In genomic region chr1:106818323-106818722, GRCm38 (mm10) we compare ENCODE assay signal across 9 mouse cellular contexts. TPM values are rescaled to one million over a fixed set of nuclear protein-coding genes. Genes with fewer than 3 reads are reported as not detected.
A peak's percentile ranks its signal among the peaks of the same experiment; 100 is the strongest.
DNase-seq lines count a peak whose midpoint lies in the region; ATAC-seq lines count a peak whose summit lies in the region.
"Had no signal": no experiment of that assay in that cellular context is flagged by ENCODE, and none has a peak within 500 bp of the region (broad histone marks: within the 10 kb centered on the region; RNA-seq: fewer than 3 reads in every experiment).

No protein-coding gene starts in this region.

- no peaks in the 10 kb centered on the region for H3K9me3 ChIP-seq in heart, embryonic 12.5 days (replicated peaks)
- H3K9me3 ChIP-seq in midbrain, embryonic 14.5 days (ENCODE audit: control insufficient read depth, low read length), result no peaks in the 10 kb centered on the region
- no peaks in the 10 kb centered on the region for H3K9me3 ChIP-seq in midbrain, embryonic 10.5 days (replicated peaks)
- H3K9me3 ChIP-seq: kidney, embryonic 15.5 days had no signal

- peak; percentile 11 for DNase-seq in heart, adult 11 months
- DNase-seq in midbrain, embryonic 14.5 days, result peak; percentile 57
- DNase-seq in midbrain, embryonic 10.5 days (ENCODE audit: low spot score), result no peak
- DNase-seq in embryo, embryonic 11 days, result peak; percentile 45
- DNase-seq in splenic B cell, adult 2 months (ENCODE audit: low read depth, low spot score), result peak; percentile 73
- no peak for DNase-seq in adrenal gland, postnatal 25 days
- no peak for DNase-seq in right cerebral cortex, postnatal 36 days (ENCODE audit: low spot score in 2 of 2)

- no peak overlapping the region for H3K4me3 ChIP-seq in heart, embryonic 12.5 days
- no peak overlapping the region for H3K4me3 ChIP-seq in midbrain, embryonic 14.5 days (replicated peaks; ENCODE audit: low read depth, low read length)
- H3K4me3 ChIP-seq in midbrain, embryonic 10.5 days, result no peak overlapping the region
- H3K4me3 ChIP-seq: kidney, embryonic 15.5 days had no signal

- no peak overlapping the region for H3K27ac ChIP-seq in heart, embryonic 12.5 days (ENCODE audit: poor library complexity, severe bottlenecking)
- H3K27ac ChIP-seq in midbrain, embryonic 14.5 days (replicated peaks; ENCODE audit: low read depth, low read length), result no peak overlapping the region
- H3K27ac ChIP-seq in midbrain, embryonic 10.5 days (replicated peaks), result no peak overlapping the region
- H3K27ac ChIP-seq: kidney, embryonic 15.5 days had no signal

- no peaks in the 10 kb centered on the region for H3K4me1 ChIP-seq in heart, embryonic 12.5 days (replicated peaks)
- no peaks in the 10 kb centered on the region for H3K4me1 ChIP-seq in midbrain, embryonic 14.5 days (ENCODE audit: control insufficient read depth, insufficient read depth, low read length)
- no peaks in the 10 kb centered on the region for H3K4me1 ChIP-seq in midbrain, embryonic 10.5 days
- H3K4me1 ChIP-seq: kidney, embryonic 15.5 days had no signal

- no peak for ATAC-seq in heart, embryonic 12.5 days (ENCODE audit: insufficient number of reproducible peaks, low FRiP score)
- ATAC-seq in midbrain, embryonic 14.5 days (ENCODE audit: low FRiP score, low TSS enrichment), result no peak

- 20% methylated on average over 4 of the region's 4 CpGs for WGBS in heart, embryonic 12.5 days
- WGBS in midbrain, embryonic 14.5 days, result 30% methylated on average over 4 of the region's 4 CpGs
- WGBS in midbrain, embryonic 10.5 days, result 37% methylated on average over 4 of the region's 4 CpGs

- H3K27me3 ChIP-seq in heart, embryonic 12.5 days (replicated peaks), result peaks cover 4% of the 10 kb centered on the region; the same call in 1 of the 2 replicates
- H3K27me3 ChIP-seq in midbrain, embryonic 14.5 days (ENCODE audit: control insufficient read depth, insufficient read depth, low read length), result no peaks in the 10 kb centered on the region
- H3K27me3 ChIP-seq in midbrain, embryonic 10.5 days (ENCODE audit: low read depth, poor library complexity, severe bottlenecking), result no peaks in the 10 kb centered on the region
- H3K27me3 ChIP-seq in splenic B cell, adult 2 months (ENCODE audit: control insufficient read depth, insufficient read depth, low read length, poor library complexity, severe bottlenecking), result no peaks in the 10 kb centered on the region
- H3K27me3 ChIP-seq: kidney, embryonic 15.5 days had no signal

- H3K9ac ChIP-seq in heart, embryonic 12.5 days, result no peak overlapping the region
- H3K9ac ChIP-seq in midbrain, embryonic 14.5 days (replicated peaks; ENCODE audit: low read length), result no peak overlapping the region
- H3K9ac ChIP-seq: kidney, embryonic 15.5 days had no signal

- no peak overlapping the region for H3K4me2 ChIP-seq in heart, embryonic 12.5 days
- no peak overlapping the region for H3K4me2 ChIP-seq in midbrain, embryonic 14.5 days (ENCODE audit: low read length)
- H3K4me2 ChIP-seq: kidney, embryonic 15.5 days had no signal

- H3K36me3 ChIP-seq in heart, embryonic 12.5 days, result no peaks in the 10 kb centered on the region
- no peaks in the 10 kb centered on the region for H3K36me3 ChIP-seq in midbrain, embryonic 14.5 days (ENCODE audit: control insufficient read depth, insufficient read depth, low read length)
- no peaks in the 10 kb centered on the region for H3K36me3 ChIP-seq in midbrain, embryonic 10.5 days
- H3K36me3 ChIP-seq in splenic B cell, adult 2 months (ENCODE audit: control insufficient read depth, insufficient read depth, low read length, poor library complexity, severe bottlenecking), result no peaks in the 10 kb centered on the region
- H3K36me3 ChIP-seq: kidney, embryonic 15.5 days had no signal

RNA-seq across cellular contexts. Expression of gene Vps4b, which starts 21.8 kb away (rescaled TPM):
- 54.0 and 58.6 TPM in 2 replicates for polyA plus RNA-seq in heart, embryonic 12.5 days (2016; fragmentation: Nextera tagmentation; extraction: Ambion mirVana)
- polyA plus RNA-seq in midbrain, embryonic 14.5 days (2014; fragmentation: Nextera tagmentation; extraction: Ambion mirVana), result 30.9 and 39.5 TPM in 2 replicates
- 60.1 and 62.7 TPM in 2 replicates for polyA plus RNA-seq in midbrain, embryonic 10.5 days (2016; fragmentation: Nextera tagmentation; extraction: Ambion mirVana)
- total RNA-seq in adrenal gland, postnatal 25 days (2021), result 110 and 111 TPM in 2 replicates

RNA-seq across cellular contexts. Expression of gene Serpinb5, which starts 42.6 kb away (rescaled TPM):
- polyA plus RNA-seq in heart, embryonic 12.5 days (2016; fragmentation: Nextera tagmentation; extraction: Ambion mirVana), result not detected in 2 replicates
- polyA plus RNA-seq in midbrain, embryonic 14.5 days (2014; fragmentation: Nextera tagmentation; extraction: Ambion mirVana), result not detected in 2 replicates
- polyA plus RNA-seq in midbrain, embryonic 10.5 days (2016; fragmentation: Nextera tagmentation; extraction: Ambion mirVana), result not detected in 2 replicates
- total RNA-seq in adrenal gland, postnatal 25 days (2021), result not detected in 2 replicates

RNA-seq across cellular contexts. Expression of gene Kdsr, which starts 58.8 kb away (rescaled TPM):
- polyA plus RNA-seq in heart, embryonic 12.5 days (2016; fragmentation: Nextera tagmentation; extraction: Ambion mirVana), result 9.0 and 9.5 TPM in 2 replicates
- polyA plus RNA-seq in midbrain, embryonic 14.5 days (2014; fragmentation: Nextera tagmentation; extraction: Ambion mirVana), result 14.3 and 18.1 TPM in 2 replicates
- polyA plus RNA-seq in midbrain, embryonic 10.5 days (2016; fragmentation: Nextera tagmentation; extraction: Ambion mirVana), result 7.2 and 7.5 TPM in 2 replicates
- total RNA-seq in adrenal gland, postnatal 25 days (2021), result 31.1 and 52.3 TPM in 2 replicates

Comparison
In these comparisons a context has a peak if more than half of its experiments do, and no peak if none do; other contexts are left out.
1. DNase-seq: peak in heart, adult 11 months (single experiment), midbrain, embryonic 14.5 days (single experiment), embryo, embryonic 11 days (single experiment) and splenic B cell, adult 2 months (single experiment); none in midbrain, embryonic 10.5 days (single experiment), adrenal gland, postnatal 25 days (single experiment) and right cerebral cortex, postnatal 36 days (0 of 2).